Mouse (Mus musculus) cerebellum, postnatal 25 days (tissue): ENCODE results near the gene Kmt2e.
"Not testable (repeated sequence)": the region's sequence is repeated elsewhere in the genome, so short reads cannot be mapped to it uniquely, and the experiment has no call there.

ENCODE experiments used
- DNase-seq, 2 experiments: peaks; one replicate each; pipeline ENCODE4 v3.0.0; 2021; ENCODE audit warnings: mixed read lengths in 2 of 2

Gene Kmt2e

GRCm38 (mm10) chr5:23434598-23435481 lies 599 bp downstream of the Kmt2e start:
- peak; percentile 69 to 73 for DNase-seq

GRCm38 (mm10) chr5:23435482-23436125 lies 1.4 kb downstream of the Kmt2e start:
- DNase-seq, result peak in 1 of 2 experiments; percentile 44

GRCm38 (mm10) chr5:23436735-23437134 lies 2.5 kb downstream of the Kmt2e start:
- DNase-seq, result no peak

- DNase-seq, result no peak
These were observed 5.6 kb downstream of the Kmt2e start for GRCm38 (mm10) chr5:23439857-23440256.

GRCm38 (mm10) chr5:23440572-23440971 lies 6.3 kb downstream of the Kmt2e start:
- DNase-seq, result no peak

- no peak for DNase-seq
These were observed 7.7 kb downstream of the Kmt2e start for GRCm38 (mm10) chr5:23441916-23442315.

- DNase-seq, result no peak
These were observed 10.2 kb downstream of the Kmt2e start for GRCm38 (mm10) chr5:23444411-23444810.

- DNase-seq, result not testable (repeated sequence)
These were observed 19.3 kb downstream of the Kmt2e start for GRCm38 (mm10) chr5:23453561-23453960.

GRCm38 (mm10) chr5:23461688-23462087 lies 27.4 kb downstream of the Kmt2e start:
- no peak for DNase-seq

- DNase-seq, result no peak
These were observed 30.0 kb downstream of the Kmt2e start for GRCm38 (mm10) chr5:23464247-23464646.

- no peak for DNase-seq
These were observed 30.5 kb downstream of the Kmt2e start for GRCm38 (mm10) chr5:23464743-23465142.

- no peak for DNase-seq
These were observed 32.3 kb downstream of the Kmt2e start for GRCm38 (mm10) chr5:23466546-23466945.

- no peak for DNase-seq
These were observed 39.0 kb downstream of the Kmt2e start for GRCm38 (mm10) chr5:23473098-23473873.

GRCm38 (mm10) chr5:23483811-23484210 lies 49.6 kb downstream of the Kmt2e start:
- no peak for DNase-seq

- DNase-seq, result no peak
These were observed 55.0 kb downstream of the Kmt2e start for GRCm38 (mm10) chr5:23489231-23489630.

- DNase-seq, result peak in 1 of 2 experiments; percentile 44
These were observed 56.6 kb downstream of the Kmt2e start for GRCm38 (mm10) chr5:23490797-23491196.

- DNase-seq, result no peak
These were observed 62.2 kb downstream of the Kmt2e start for GRCm38 (mm10) chr5:23496396-23496795.

- no peak for DNase-seq
These were observed 62.7 kb downstream of the Kmt2e start for GRCm38 (mm10) chr5:23496933-23497332.

GRCm38 (mm10) chr5:23497920-23498319 lies 63.7 kb downstream of the Kmt2e start:
- DNase-seq, result no peak

GRCm38 (mm10) chr5:23499257-23499656 lies 65.0 kb downstream of the Kmt2e start:
- DNase-seq, result no peak

GRCm38 (mm10) chr5:23500715-23501114 lies 66.5 kb downstream of the Kmt2e start:
- no peak for DNase-seq

- no peak for DNase-seq
These were observed 67.5 kb downstream of the Kmt2e start for GRCm38 (mm10) chr5:23501582-23502316.
